Comparison of ENCODE assay signal across 15 mouse cellular contexts in the genomic region with DNA sequence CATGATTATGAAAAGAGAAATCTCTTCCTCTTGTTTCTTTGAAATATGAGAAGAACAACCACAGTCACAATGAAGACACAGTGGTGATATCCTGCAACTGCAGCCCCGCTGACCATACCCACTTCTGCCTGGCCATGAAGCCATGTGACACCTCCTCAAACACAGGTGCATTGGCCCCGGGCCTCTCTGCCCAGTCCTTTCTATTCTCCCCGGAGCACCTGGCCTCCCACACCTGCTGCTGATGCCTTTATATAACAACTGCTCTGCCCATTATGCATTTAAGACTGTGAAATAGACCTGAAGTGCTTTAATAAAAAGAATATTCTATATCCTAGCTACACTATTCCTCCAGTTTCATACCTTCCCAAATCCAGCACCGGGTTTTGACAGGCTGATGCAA. TPM values are rescaled to one million over a fixed set of nuclear protein-coding genes. Genes with fewer than 3 reads are reported as not detected.
"Had no signal": no experiment of that assay in that cellular context is flagged by ENCODE, and none has a peak within 500 bp of the region (broad histone marks: within the 10 kb centered on the region; RNA-seq: fewer than 3 reads in every experiment).

No protein-coding gene starts in this region.

- DNase-seq: kidney, adult 8-10 months; kidney, postnatal 10 days; kidney, postnatal 36 days; left cerebral cortex, postnatal 4 days; liver, postnatal 0 days; lung, embryonic 14.5 days; thymus, adult 18-20 months; thymus, postnatal 36 days had no signal

- H3K9me3 ChIP-seq: kidney, embryonic 15.5 days; limb, embryonic 12.5 days; limb, embryonic 15.5 days; midbrain, embryonic 13.5 days had no signal

- H3K27me3 ChIP-seq: kidney, embryonic 15.5 days; limb, embryonic 12.5 days; limb, embryonic 15.5 days; midbrain, embryonic 13.5 days had no signal

- H3K4me3 ChIP-seq: kidney, embryonic 15.5 days; limb, embryonic 12.5 days; limb, embryonic 15.5 days; midbrain, embryonic 13.5 days had no signal

- H3K27ac ChIP-seq: kidney, embryonic 15.5 days; limb, embryonic 12.5 days; limb, embryonic 15.5 days; liver, embryonic 14.5 days; macrophage; midbrain, embryonic 13.5 days had no signal

- H3K36me3 ChIP-seq: kidney, embryonic 15.5 days; limb, embryonic 12.5 days; limb, embryonic 15.5 days; midbrain, embryonic 13.5 days had no signal

- H3K4me1 ChIP-seq: kidney, embryonic 15.5 days; limb, embryonic 12.5 days; limb, embryonic 15.5 days had no signal

RNA-seq across cellular contexts. Expression of a gene that starts 54.8 kb away (rescaled TPM):
- total RNA-seq: megakaryocyte, adult 5-6 weeks had no signal
- polyA plus RNA-seq: liver, postnatal 0 days; macrophage had no signal
